Mouse (Mus musculus) embryonic facial prominence, embryonic 13.5 days (tissue): ENCODE results near the gene Tcp11l2. TPM values are rescaled to one million over a fixed set of nuclear protein-coding genes. Genes with fewer than 3 reads are reported as not detected.

Source experiments
- ATAC-seq: fragments of 200-750 bp; cut with Nextera tagmentation; 2 replicates; pipeline ENCODE4 v1.8.0; 2017; ENCODE audit warnings: low read depth; ENCODE audit not compliant: insufficient number of reproducible peaks, insufficient read depth, low FRiP score, low TSS enrichment
- H3K27ac ChIP-seq: fragments of 300-500 bp; sonication (generic); 2 replicates; pipeline ENCODE4 v1.5.1; 2015; ENCODE audit warnings: moderate library complexity, mild to moderate bottlenecking, inconsistent platforms
- H3K27me3 ChIP-seq: fragments of 300-500 bp; sonication (generic); 2 replicates; pipeline ENCODE4 v1.6.1; 2015; ENCODE audit warnings: mild to moderate bottlenecking, inconsistent platforms
- H3K36me3 ChIP-seq: fragments of 300-500 bp; sonication (generic); 2 replicates; pipeline ENCODE4 v1.6.1; 2015; ENCODE audit warnings: mild to moderate bottlenecking, inconsistent platforms
- H3K4me1 ChIP-seq: fragments of 300-500 bp; sonication (generic); 2 replicates; pipeline ENCODE4 v1.6.1; 2015; ENCODE audit warnings: inconsistent platforms
- H3K4me2 ChIP-seq: fragments of 300-500 bp; sonication (generic); 2 replicates; pipeline ENCODE4 v1.6.1; 2015; ENCODE audit warnings: moderate library complexity, mild to moderate bottlenecking, inconsistent platforms
- H3K4me3 ChIP-seq: fragments of 300-500 bp; sonication (generic); 2 replicates; pipeline ENCODE4 v1.5.1; 2015; ENCODE audit warnings: mild to moderate bottlenecking, inconsistent platforms
- H3K9ac ChIP-seq: fragments of 300-500 bp; sonication (generic); 2 replicates; pipeline ENCODE4 v1.6.1; 2015; ENCODE audit warnings: mild to moderate bottlenecking, inconsistent platforms
- H3K9me3 ChIP-seq: fragments of 300-500 bp; sonication (generic); 2 replicates; pipeline ENCODE4 v1.6.1; 2016; ENCODE audit warnings: inconsistent platforms
- WGBS: fragments of 180-500 bp; shearing (Covaris S2); methylation state at CpG from one replicate; pipeline ENCODE4 v1.1.7; 2015; ENCODE audit warnings: mixed read lengths; 5-methylcytosine and 5-hydroxymethylcytosine counted together
- polyA plus RNA-seq: library from polyadenylated mRNA; unstranded; fragments of >200 nt; fragmentation: Nextera tagmentation; extraction: Ambion mirVana; gene quantifications from 2 replicates; pipeline ENCODE4 v1.2.1, GENCODE M21; 2015

Gene Tcp11l2
- polyA plus RNA-seq, 1 experiment from 2014 or later = 13.8 TPM

DNA sequence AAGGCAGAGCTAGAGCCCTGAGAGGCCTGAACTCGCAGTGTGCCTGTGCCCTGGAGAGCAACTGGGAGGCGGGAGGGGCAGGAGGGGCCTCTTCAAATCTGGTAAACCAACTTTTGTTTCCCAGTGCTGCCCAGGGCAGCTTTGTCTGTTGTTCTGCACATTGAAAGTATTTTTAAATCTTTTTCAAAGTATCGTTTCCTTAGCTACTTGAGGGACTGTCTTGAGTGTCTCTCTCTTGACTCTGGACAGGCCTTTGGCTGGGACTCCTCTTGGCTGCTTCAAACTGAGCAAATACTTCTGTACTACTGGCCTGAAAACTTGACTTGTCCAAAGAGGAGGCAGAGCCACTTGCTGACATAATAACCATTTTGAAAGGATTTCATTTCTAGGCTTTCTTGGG is 34.4 kb downstream of the Tcp11l2 start:
- no peaks in the 10 kb centered on the region for H3K4me1 ChIP-seq
- H3K4me3 ChIP-seq = no peak overlapping the region
- no peak for ATAC-seq
- H3K4me2 ChIP-seq = no peak overlapping the region
- H3K27me3 ChIP-seq = no peaks in the 10 kb centered on the region
- H3K9ac ChIP-seq = no peak overlapping the region
- WGBS = 72% methylated on average over 3 of the region's 3 CpGs
- H3K9me3 ChIP-seq = 0 out of 2 replicates have a peak, but pooled peaks cover 3% of the 10 kb centered on the region
- H3K36me3 ChIP-seq = peaks cover 5% of the 10 kb centered on the region; the same call in 1 of the 2 replicates
- H3K27ac ChIP-seq = no peak overlapping the region

DNA sequence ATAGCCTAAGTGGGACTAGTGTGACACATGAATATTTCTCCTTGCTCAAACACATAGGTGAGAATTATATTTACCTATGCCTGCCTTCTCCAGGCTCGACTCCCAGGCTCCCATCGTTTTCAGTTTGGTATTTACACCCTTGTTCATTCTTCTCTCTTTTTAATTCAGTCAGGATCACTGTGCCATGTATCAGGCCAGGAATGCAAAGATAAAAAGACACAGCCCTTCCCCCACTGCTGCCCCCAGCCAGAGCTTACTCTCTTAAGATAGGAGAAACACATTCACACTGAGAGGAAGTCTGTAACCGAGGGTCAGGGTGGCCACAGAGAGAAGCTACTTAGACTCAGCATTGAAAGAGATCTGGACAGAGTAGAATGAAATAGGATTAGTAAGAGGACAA is 35.2 kb downstream of the Tcp11l2 start:
- no peak overlapping the region for H3K27ac ChIP-seq
- no peak for ATAC-seq
- H3K4me3 ChIP-seq = no peak overlapping the region

DNA sequence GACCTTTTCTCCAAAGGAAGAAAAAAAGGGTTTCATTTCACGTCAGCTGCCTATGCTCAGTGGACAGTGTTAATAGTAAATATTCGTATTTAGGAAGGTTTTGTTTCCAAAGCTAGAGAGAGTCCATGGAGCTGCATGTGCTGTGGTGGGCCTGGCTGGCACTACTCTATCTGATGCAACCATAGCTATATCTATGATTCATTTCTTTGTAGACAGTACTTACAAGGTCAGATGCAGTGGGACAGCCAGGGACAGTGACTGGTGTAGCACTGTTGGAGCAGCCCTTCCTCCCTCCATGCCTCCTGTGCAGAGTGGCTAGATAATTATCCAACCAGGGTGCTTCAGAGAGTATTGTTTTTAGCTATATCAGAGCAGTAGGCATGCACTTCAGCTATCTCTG is 35.9 kb downstream of the Tcp11l2 start:
- no peaks in the 10 kb centered on the region for H3K9me3 ChIP-seq
- no peak for ATAC-seq
- H3K36me3 ChIP-seq = no peaks in the 10 kb centered on the region
- 75% methylated on average over 2 of the region's 2 CpGs for WGBS
- H3K27ac ChIP-seq = no peak overlapping the region
- no peaks in the 10 kb centered on the region for H3K4me1 ChIP-seq
- H3K9ac ChIP-seq = no peak overlapping the region
- H3K4me2 ChIP-seq = no peak overlapping the region
- no peaks in the 10 kb centered on the region for H3K27me3 ChIP-seq
- no peak overlapping the region for H3K4me3 ChIP-seq

More for the DNA sequence above, 35.2 kb downstream of the Tcp11l2 start:
- no peaks in the 10 kb centered on the region for H3K36me3 ChIP-seq
- no peak overlapping the region for H3K4me2 ChIP-seq
- H3K9me3 ChIP-seq = no peaks in the 10 kb centered on the region
- H3K9ac ChIP-seq = no peak overlapping the region
- H3K27me3 ChIP-seq = no peaks in the 10 kb centered on the region
- no peaks in the 10 kb centered on the region for H3K4me1 ChIP-seq
- WGBS = 55% methylated on average over 3 of the region's 3 CpGs

DNA sequence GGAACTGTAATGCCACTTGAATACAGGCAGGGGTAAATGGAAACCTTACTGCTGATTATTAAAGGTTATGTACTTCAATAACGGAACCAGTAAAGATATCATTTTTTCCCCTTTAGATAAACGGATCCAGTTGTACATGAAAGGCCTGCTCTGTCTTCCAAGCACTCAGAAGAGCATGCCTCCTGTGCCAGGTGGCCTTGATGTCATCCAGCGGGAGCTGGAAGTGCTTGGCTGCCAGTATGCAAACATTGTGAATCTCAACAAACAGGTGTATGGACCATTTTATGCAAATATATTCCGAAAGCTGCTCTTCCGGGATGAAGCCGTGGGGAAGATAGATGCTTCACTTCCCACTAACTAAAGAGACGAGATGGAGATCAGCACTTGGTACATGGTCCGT is 36.9 kb downstream of the Tcp11l2 start:
- Histone ChIP-seq H3K27me3 (no peaks in the 10 kb centered on the region), H3K4me1 (no peaks in the 10 kb centered on the region), H3K4me3 (no peak overlapping the region), H3K36me3 (no peaks in the 10 kb centered on the region), H3K4me2 (no peak overlapping the region), H3K9ac (no peak overlapping the region), H3K27ac (no peak overlapping the region), H3K9me3 (no peaks in the 10 kb centered on the region)
- no peak for ATAC-seq
- WGBS = 81% methylated on average over 8 of the region's 8 CpGs

DNA sequence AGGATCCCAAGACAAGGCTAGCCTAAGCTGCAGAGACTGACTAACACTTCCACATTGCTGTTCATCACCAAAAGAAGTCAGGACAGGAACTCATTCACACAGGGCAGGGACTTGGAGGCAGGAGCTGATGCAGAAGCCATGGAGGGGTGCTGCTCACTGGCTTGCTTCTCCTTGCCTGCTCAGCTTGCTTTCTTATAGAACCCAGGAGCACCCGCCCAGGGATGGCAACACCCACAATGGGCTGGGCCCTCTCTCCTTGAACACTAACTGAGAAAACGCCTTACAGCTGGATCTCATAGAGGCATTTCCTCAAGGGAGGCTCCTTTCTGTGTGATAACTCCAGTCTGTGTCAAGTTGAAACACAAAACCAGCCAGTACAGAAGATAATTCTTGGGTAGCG is 38.6 kb downstream of the Tcp11l2 start:
- Histone ChIP-seq H3K4me3 (no peak overlapping the region), H3K27me3 (no peaks in the 10 kb centered on the region), H3K9ac (no peak overlapping the region), H3K4me2 (no peak overlapping the region), H3K4me1 (no peaks in the 10 kb centered on the region), H3K9me3 (no peaks in the 10 kb centered on the region), H3K27ac (no peak overlapping the region), H3K36me3 (no peaks in the 10 kb centered on the region)
- 63% methylated on average over 3 of the region's 3 CpGs for WGBS
- no peak for ATAC-seq

DNA sequence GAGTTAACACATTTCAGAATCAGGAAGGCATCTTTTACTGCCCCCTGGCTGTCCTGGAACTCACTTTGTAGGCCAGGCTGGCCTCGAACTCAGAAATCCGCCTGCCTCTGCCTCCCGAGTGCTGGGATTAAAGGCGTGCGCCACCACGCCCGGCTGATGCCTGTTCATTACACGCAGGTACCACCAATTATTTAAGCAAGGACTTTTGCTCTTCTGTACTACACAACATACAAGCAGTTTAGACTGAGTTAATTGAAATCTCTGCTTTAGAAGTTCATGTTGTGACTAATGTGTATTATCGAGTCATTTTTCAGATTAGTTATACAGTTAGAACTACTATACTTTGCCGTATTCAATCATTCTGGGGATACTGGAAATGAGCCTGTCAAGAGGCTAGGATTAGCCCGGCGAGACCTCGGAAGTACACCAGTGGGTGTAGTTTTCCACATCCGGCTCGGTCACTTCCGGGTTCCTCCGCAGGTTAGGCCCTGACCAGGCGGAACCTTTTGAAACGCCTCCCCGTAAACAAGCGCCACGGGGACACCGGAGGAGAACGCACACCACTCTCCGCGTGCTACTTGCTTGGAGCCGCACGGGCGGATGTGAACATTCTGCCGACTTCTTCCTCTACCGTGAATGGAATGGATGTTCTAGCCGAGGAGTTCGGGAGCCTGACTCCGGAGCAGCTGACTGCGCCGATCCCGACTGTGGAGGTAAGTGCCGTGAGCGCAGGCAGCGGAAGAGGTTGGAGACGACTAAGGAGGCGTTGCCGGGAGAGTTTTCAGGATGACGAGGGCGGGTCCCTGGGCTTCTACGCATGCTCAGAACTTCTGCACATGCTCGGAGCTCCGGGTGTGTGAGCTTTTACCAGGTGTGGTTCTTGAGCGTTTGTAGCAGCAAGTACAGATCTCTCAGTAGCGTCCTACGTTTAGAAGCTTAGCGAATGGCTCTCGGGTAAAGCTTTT is 45.7 kb downstream of the Tcp11l2 start, which contains the start of gene Polr3b:
TSS of gene Polr3b (plus strand) at position 467 of the 965 bp plus-strand sequence.
- H3K4me1 ChIP-seq = peaks cover 15% of the 10 kb centered on the region
- no peaks in the 10 kb centered on the region for H3K9me3 ChIP-seq
- H3K4me2 ChIP-seq = peak within 1 kb of the TSS; percentile 82
- H3K36me3 ChIP-seq = 0 out of 2 replicates have a peak, but pooled peaks cover 3% of the 10 kb centered on the region
- ATAC-seq = peak; percentile 94
- no peaks in the 10 kb centered on the region for H3K27me3 ChIP-seq
- H3K4me3 ChIP-seq = peak within 1 kb of the TSS; percentile 69
- peak within 1 kb of the TSS; percentile 97 for H3K27ac ChIP-seq
- peak within 1 kb of the TSS; percentile 78 for H3K9ac ChIP-seq
- WGBS = 7% methylated on average over 53 of the region's 53 CpGs

DNA sequence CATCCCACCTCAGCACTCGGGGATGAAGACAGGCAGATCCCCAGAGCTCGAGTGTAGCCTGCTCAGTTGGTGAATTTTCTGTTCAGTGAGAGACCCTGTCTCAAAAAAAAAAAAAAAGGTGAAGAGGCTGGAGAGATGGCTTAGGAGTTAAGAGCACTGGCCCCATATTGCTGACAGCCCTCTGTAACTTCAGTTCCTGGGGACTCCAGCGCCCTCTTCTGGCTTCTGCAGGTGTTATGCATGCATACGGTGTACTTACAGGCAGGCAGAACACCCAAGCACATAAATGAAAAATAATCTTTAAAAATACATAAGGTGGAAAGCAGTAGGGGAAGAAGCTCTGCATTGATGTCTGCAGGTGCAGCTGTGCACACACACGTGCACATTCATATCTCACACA is 54.8 kb downstream of the Tcp11l2 start:
- peaks cover 53% of the 10 kb centered on the region for H3K36me3 ChIP-seq
- no peaks in the 10 kb centered on the region for H3K4me1 ChIP-seq
- no peak overlapping the region for H3K27ac ChIP-seq
- ATAC-seq = no peak
- WGBS = 60% methylated on average over 5 of the region's 5 CpGs
- H3K4me2 ChIP-seq = no peak overlapping the region
- no peaks in the 10 kb centered on the region for H3K27me3 ChIP-seq
- no peak overlapping the region for H3K4me3 ChIP-seq
- H3K9ac ChIP-seq = no peak overlapping the region
- no peaks in the 10 kb centered on the region for H3K9me3 ChIP-seq

DNA sequence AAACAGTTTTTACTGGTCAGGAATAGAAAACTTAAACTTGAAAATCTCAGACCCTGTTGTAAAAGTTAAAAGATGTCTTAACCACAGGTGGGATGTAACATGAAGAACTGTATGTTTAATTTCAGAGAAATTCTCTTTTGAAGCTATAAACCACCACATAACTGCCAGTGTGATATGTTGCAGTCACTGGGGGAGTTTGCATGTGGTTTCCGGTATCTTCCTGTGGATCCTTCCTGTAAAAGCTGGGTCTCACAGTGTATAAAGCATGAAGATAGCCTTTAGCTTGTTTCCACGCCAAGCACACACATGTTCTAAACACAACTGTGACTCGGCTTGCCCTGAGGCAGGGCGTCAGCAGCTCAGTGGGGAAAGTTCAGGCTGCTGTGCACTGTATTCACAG is 55.6 kb downstream of the Tcp11l2 start:
- no peak overlapping the region for H3K4me2 ChIP-seq
- no peak overlapping the region for H3K27ac ChIP-seq
- no peak overlapping the region for H3K4me3 ChIP-seq
- peaks cover 59% of the 10 kb centered on the region for H3K36me3 ChIP-seq
- no peaks in the 10 kb centered on the region for H3K9me3 ChIP-seq
- H3K9ac ChIP-seq = no peak overlapping the region
- no peaks in the 10 kb centered on the region for H3K27me3 ChIP-seq
- ATAC-seq = no peak
- 86% methylated on average over 4 of the region's 4 CpGs for WGBS
- no peaks in the 10 kb centered on the region for H3K4me1 ChIP-seq

DNA sequence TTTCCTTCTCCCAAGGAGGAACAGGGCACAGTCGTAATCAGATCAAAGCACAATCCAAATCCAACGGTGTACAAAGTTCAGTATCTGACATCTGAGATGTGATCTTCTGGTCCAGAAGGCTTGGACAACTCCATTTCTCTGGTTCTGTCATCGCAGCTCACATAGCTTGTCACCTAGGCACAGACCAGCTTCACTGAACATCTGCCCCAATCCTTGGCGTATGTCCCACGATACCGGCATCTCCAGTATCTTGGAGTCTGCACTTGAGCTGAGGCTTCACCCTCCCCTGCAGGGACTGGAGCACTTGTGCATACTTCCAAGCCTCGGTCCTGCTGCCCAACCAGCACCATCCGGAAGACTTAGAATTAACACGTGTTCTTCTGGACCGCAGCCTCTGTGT is 60.2 kb downstream of the Tcp11l2 start:
- Histone ChIP-seq H3K4me1 (no peaks in the 10 kb centered on the region), H3K4me2 (no peak overlapping the region), H3K4me3 (no peak overlapping the region), H3K9me3 (no peaks in the 10 kb centered on the region), H3K27ac (no peak overlapping the region), H3K27me3 (no peaks in the 10 kb centered on the region), H3K36me3 (peaks cover 62% of the 10 kb centered on the region), H3K9ac (no peak overlapping the region)
- WGBS = 93% methylated on average over 10 of the region's 10 CpGs
- ATAC-seq = no peak

DNA sequence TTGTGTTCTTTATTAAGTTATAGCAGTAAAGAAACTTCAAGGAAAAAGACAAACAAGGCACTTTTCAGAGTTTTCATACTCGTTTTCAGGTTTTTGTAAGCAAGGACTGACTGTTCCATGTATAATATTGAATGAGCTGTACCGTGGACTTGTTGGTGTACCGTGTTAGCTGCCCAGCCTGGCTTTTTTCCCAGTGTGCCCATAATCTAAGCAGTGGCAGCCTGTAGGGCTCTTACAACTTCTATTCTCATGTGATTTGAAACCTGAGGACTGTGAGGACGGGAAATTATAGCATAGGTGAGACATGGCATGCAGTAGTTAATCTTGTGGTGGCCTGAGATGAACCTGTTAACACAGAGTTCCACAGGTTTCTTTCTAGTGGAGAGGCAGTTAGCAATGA is 62.0 kb downstream of the Tcp11l2 start:
- no peak overlapping the region for H3K4me3 ChIP-seq
- 81% methylated on average over 4 of the region's 4 CpGs for WGBS
- no peak overlapping the region for H3K9ac ChIP-seq
- no peak for ATAC-seq
- no peak overlapping the region for H3K27ac ChIP-seq
- H3K4me1 ChIP-seq = no peaks in the 10 kb centered on the region
- H3K4me2 ChIP-seq = no peak overlapping the region
- H3K27me3 ChIP-seq = no peaks in the 10 kb centered on the region
- H3K36me3 ChIP-seq = peaks cover 49% of the 10 kb centered on the region
- no peaks in the 10 kb centered on the region for H3K9me3 ChIP-seq

DNA sequence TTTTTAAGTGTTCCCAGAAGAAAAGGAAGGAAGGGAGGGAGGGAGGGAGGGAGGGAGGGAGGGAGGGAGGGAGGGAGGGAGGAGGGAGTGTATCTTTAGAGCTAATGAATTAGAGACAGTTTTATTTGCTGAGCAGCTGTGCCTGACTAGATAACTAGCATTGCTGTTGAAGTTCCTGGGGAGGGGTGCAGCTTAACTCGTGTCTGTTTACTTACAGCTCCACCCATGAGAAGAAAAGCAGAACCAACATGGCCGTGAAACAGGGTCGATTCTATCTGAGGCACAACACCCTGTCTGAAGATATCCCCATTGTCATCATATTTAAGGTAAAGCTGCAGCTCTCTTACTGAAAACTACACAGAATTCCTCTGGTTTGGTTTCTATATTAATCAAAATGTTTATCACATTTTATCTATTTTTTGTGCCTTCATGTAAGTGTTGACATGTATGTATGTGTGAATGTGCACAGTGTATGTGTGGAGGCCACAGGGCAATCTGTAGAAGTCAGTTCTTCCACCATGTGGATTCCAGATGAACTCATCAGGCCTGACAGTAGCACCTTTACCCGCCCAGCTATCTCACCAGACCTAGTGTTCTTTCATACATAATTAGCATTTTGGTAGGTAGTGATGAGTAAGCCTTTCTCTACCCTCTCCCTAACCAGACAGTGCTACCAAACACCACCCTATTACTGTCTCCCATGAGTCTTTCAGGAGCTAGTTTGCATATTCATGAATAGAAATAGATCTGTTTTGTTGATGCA is 63.3 kb downstream of the Tcp11l2 start:
- Histone ChIP-seq H3K9ac (no peak overlapping the region), H3K27me3 (no peaks in the 10 kb centered on the region), H3K27ac (no peak overlapping the region), H3K36me3 (peaks cover 48% of the 10 kb centered on the region), H3K4me3 (no peak overlapping the region), H3K9me3 (no peaks in the 10 kb centered on the region), H3K4me2 (no peak overlapping the region), H3K4me1 (no peaks in the 10 kb centered on the region)
- WGBS = 73% methylated on average over 4 of the region's 4 CpGs
- no peak for ATAC-seq
